Mouse (Mus musculus): ENCODE results near the gene BC024978.

- TF ChIP-seq CTCF (IDR thresholded peaks at IDR 0.05; ENCODE audit: borderline replicate concordance, insufficient read depth, low read depth, low read length) (peak; percentile 36; the same call in 1 of the 2 replicates), POLR2A (IDR thresholded peaks at IDR 0.05; ENCODE audit: borderline replicate concordance, insufficient read depth, low read length) (no peak)
These were observed 53.6 kb downstream of the BC024978 start for GRCm38 (mm10) chr7:27249146-27249545.

Data from cerebellum, adult 2 months (tissue).